ENCODE assay signal across 22 mouse cellular contexts in the genomic region with DNA sequence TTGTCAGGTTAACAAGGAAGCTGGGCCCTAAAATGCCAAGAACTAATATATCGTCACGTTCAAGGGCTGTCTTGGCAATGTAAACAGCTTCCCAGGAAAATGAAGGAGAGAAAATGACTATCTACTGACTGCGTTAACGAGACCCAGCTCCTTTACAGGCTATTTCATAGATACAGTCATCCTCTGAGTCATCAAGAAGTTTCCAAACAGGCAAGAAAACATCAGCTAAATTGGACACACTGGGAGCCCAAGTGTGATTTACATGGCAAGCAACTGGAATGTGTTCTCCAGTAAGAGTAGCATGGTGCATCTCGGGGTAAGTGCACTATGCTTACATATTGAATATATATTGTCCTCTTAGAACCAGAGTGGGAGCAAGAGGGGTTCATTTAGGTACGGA.
"Had no signal": no experiment of that assay in that cellular context is flagged by ENCODE, and none has a peak within 500 bp of the region (broad histone marks: within the 10 kb centered on the region; RNA-seq: fewer than 3 reads in every experiment).

No protein-coding gene starts in this region.

- ATAC-seq: hindbrain, embryonic 16.5 days; hindbrain, postnatal 0 days; inflammation-experienced regulatory T-cells, adult 6 months; intestine, embryonic 15.5 days; intestine, embryonic 16.5 days; intestine, postnatal 0 days had no signal

- DNase-seq: heart, postnatal 10 days; heart, postnatal 14 days; heart, postnatal 36 days; heart, postnatal 4 days; kidney, adult 11 months; kidney, adult 18-20 months; kidney, adult 2 months; kidney, adult 8-10 months; kidney, adult 9 months; kidney, postnatal 10 days; kidney, postnatal 14 days; kidney, postnatal 25 days; kidney, postnatal 36 days; kidney, postnatal 4 days; layer of hippocampus, adult 9-11 months; layer of hippocampus, postnatal 36 days had no signal
